Mouse (Mus musculus) CH12.LX (cell line): ENCODE measurements around the gene Gm20388. TPM values are rescaled to one million over a fixed set of nuclear protein-coding genes. Genes with fewer than 3 reads are reported as not detected.

Experiments used
- DNase-seq: peaks from one replicate; pipeline ENCODE4 v3.0.0-alpha.2; 2013; ENCODE audit errors: extremely low read depth
- H3K27ac ChIP-seq: 2 replicates; pipeline ENCODE4 v1.5.1; 2012; ENCODE audit warnings: low read depth, mild to moderate bottlenecking, control low read depth, moderate library complexity; ENCODE audit not compliant: insufficient read depth
- H3K27me3 ChIP-seq: replicated peaks from 2 replicates; pipeline ENCODE3; 2012; ENCODE audit warnings: inconsistent platforms
- H3K36me3 ChIP-seq, 2 experiments: replicated peaks in 1 of 2; 2 replicates each; pipeline versions ENCODE3 to v1.6.1; 2012; ENCODE audit warnings: inconsistent platforms in 1 of 2, low read length in 1 of 2, mild to moderate bottlenecking in 1 of 2, mixed read lengths in 1 of 2, moderate library complexity in 1 of 2; ENCODE audit not compliant: control insufficient read depth in 1 of 2, insufficient read depth in 1 of 2
- H3K4me1 ChIP-seq, 2 experiments: 2 replicates each; pipeline ENCODE4 v1.6.1; 2012; ENCODE audit warnings: inconsistent platforms in 1 of 2, moderate library complexity in 1 of 2; ENCODE audit not compliant: insufficient read depth in 2 of 2, control insufficient read depth in 1 of 2
- H3K4me2 ChIP-seq: 2 replicates; pipeline ENCODE4 v1.6.1; 2012; ENCODE audit warnings: low read depth, mild to moderate bottlenecking, control low read depth; ENCODE audit not compliant: poor library complexity, insufficient read depth, severe bottlenecking
- H3K4me3 ChIP-seq, 3 experiments: fragments of 150-350 bp in 1 of 3; sonication (generic) in 1 of 3; replicated peaks in 1 of 3; 2 replicates each; pipeline versions ENCODE3 to v1.5.1; 2011 to 2012; ENCODE audit warnings: low read depth in 2 of 3, low read length in 2 of 3, mild to moderate bottlenecking in 2 of 3, moderate library complexity in 2 of 3, control low read depth in 1 of 3, improper control_type of control experiment in 1 of 3, inconsistent platforms in 1 of 3, mixed read lengths in 1 of 3; ENCODE audit not compliant: poor library complexity in 1 of 3
- H3K79me2 ChIP-seq: replicated peaks from 2 replicates; pipeline ENCODE4 v1.6.1; 2012; ENCODE audit warnings: mild to moderate bottlenecking, moderate library complexity; ENCODE audit not compliant: control insufficient read depth, poor library complexity, insufficient read depth, severe bottlenecking; ENCODE audit errors: extremely low read depth
- H3K9ac ChIP-seq: 2 replicates; pipeline ENCODE4 v1.6.1; 2012; ENCODE audit warnings: low read depth, mild to moderate bottlenecking, control low read depth, moderate library complexity; ENCODE audit not compliant: insufficient read depth
- H3K9me3 ChIP-seq: replicated peaks from 2 replicates; pipeline ENCODE3; 2012; ENCODE audit warnings: low read length, inconsistent platforms, mixed read lengths
- BHLHE40 ChIP-seq: IDR thresholded peaks from 2 replicates; pipeline ENCODE4 v1.6.1; 2011; ENCODE audit warnings: mild to moderate bottlenecking, low read depth, low read length, improper control_type of control experiment
- CHD1 ChIP-seq: IDR thresholded peaks from 2 replicates; pipeline ENCODE4 v1.6.1; 2012; ENCODE audit warnings: low read depth, low read length, improper control_type of control experiment, inconsistent platforms
- CHD2 ChIP-seq: IDR thresholded peaks from 2 replicates; pipeline ENCODE4 v1.6.1; 2011; ENCODE audit warnings: low read length, improper control_type of control experiment
- CTCF ChIP-seq, 2 experiments: IDR thresholded peaks in 1 of 2; conservative IDR thresholded peaks in 1 of 2; 2 replicates each; pipeline ENCODE4 v1.5.1; 2011 to 2012; ENCODE audit warnings: low read depth in 2 of 2, low read length in 2 of 2, improper control_type of control experiment in 1 of 2, inconsistent platforms in 1 of 2, mild to moderate bottlenecking in 1 of 2, moderate library complexity in 1 of 2
- EP300 ChIP-seq: IDR thresholded peaks from 2 replicates; pipeline ENCODE4 v1.6.1; 2011; ENCODE audit warnings: low read length, improper control_type of control experiment
- GABPA ChIP-seq: IDR thresholded peaks from 2 replicates; pipeline ENCODE4 v1.6.1; 2012; ENCODE audit warnings: low read depth, low read length, improper control_type of control experiment, inconsistent platforms; ENCODE audit not compliant: insufficient replicate concordance
- HCFC1 ChIP-seq: IDR thresholded peaks from 2 replicates; pipeline ENCODE4 v1.6.1; 2012; ENCODE audit warnings: low read depth, mild to moderate bottlenecking, inconsistent platforms, low read length, improper control_type of control experiment
- JUN ChIP-seq: IDR thresholded peaks from 2 replicates; pipeline ENCODE4 v1.6.1; 2011; ENCODE audit warnings: low read depth, mild to moderate bottlenecking, low read length, improper control_type of control experiment, moderate library complexity; ENCODE audit not compliant: insufficient read depth
- JUND ChIP-seq: conservative IDR thresholded peaks from 2 replicates; pipeline ENCODE4 v1.6.1; 2011; ENCODE audit warnings: low read depth, low read length, improper control_type of control experiment
- KAT2A ChIP-seq: IDR thresholded peaks from 2 replicates; pipeline ENCODE4 v1.6.1; 2012; ENCODE audit warnings: low read length, improper control_type of control experiment, inconsistent platforms; ENCODE audit not compliant: insufficient replicate concordance
- MAFK ChIP-seq: IDR thresholded peaks from 2 replicates; pipeline ENCODE4 v1.6.1; 2011; ENCODE audit warnings: low read length, improper control_type of control experiment; ENCODE audit not compliant: insufficient replicate concordance
- MAX ChIP-seq: IDR thresholded peaks from 2 replicates; pipeline ENCODE4 v1.6.1; 2011; ENCODE audit warnings: low read length, improper control_type of control experiment
- MEF2A ChIP-seq: IDR thresholded peaks from 2 replicates; pipeline ENCODE4 v1.6.1; 2014; ENCODE audit warnings: low read depth, mild to moderate bottlenecking, inconsistent platforms, low read length, improper control_type of control experiment, borderline replicate concordance
- MXI1 ChIP-seq: IDR thresholded peaks from 2 replicates; pipeline ENCODE4 v1.6.1; 2011; ENCODE audit warnings: mild to moderate bottlenecking, low read depth, low read length, improper control_type of control experiment
- MYC ChIP-seq: IDR thresholded peaks from 2 replicates; pipeline ENCODE4 v1.6.1; 2011; ENCODE audit warnings: low read depth, mild to moderate bottlenecking, improper control_type of control experiment, low read length
- NELFE ChIP-seq: IDR thresholded peaks from 2 replicates; pipeline ENCODE4 v1.6.1; 2011; ENCODE audit warnings: low read depth, low read length, improper control_type of control experiment
- NRF1 ChIP-seq: IDR thresholded peaks from 2 replicates; pipeline ENCODE4 v1.6.1; 2014; ENCODE audit warnings: low read depth, mild to moderate bottlenecking, inconsistent platforms, low read length, improper control_type of control experiment, moderate library complexity
- RAD21 ChIP-seq: IDR thresholded peaks from 2 replicates; pipeline ENCODE4 v1.6.1; 2011; ENCODE audit warnings: low read depth, mild to moderate bottlenecking, low read length, improper control_type of control experiment, moderate library complexity
- RCOR1 ChIP-seq: conservative IDR thresholded peaks from 2 replicates; pipeline ENCODE4 v1.6.1; 2012; ENCODE audit warnings: low read depth, mild to moderate bottlenecking, inconsistent platforms, low read length, improper control_type of control experiment
- SIN3A ChIP-seq: IDR thresholded peaks from 2 replicates; pipeline ENCODE4 v1.6.1; 2012; ENCODE audit warnings: low read length, improper control_type of control experiment, inconsistent platforms
- SMC3 ChIP-seq: IDR thresholded peaks from 2 replicates; pipeline ENCODE4 v1.6.1; 2011; ENCODE audit warnings: low read depth, low read length, improper control_type of control experiment
- TBP ChIP-seq: conservative IDR thresholded peaks from 2 replicates; pipeline ENCODE4 v1.6.1; 2011; ENCODE audit warnings: low read depth, low read length, improper control_type of control experiment
- TCF12 ChIP-seq: IDR thresholded peaks from 2 replicates; pipeline ENCODE4 v1.6.1; 2014; ENCODE audit warnings: low read depth, mild to moderate bottlenecking, inconsistent platforms, low read length, improper control_type of control experiment
- USF1 ChIP-seq: IDR thresholded peaks from 2 replicates; pipeline ENCODE4 v1.6.1; 2014; ENCODE audit warnings: low read depth, mild to moderate bottlenecking, inconsistent platforms, low read length, improper control_type of control experiment
- USF2 ChIP-seq: conservative IDR thresholded peaks from 2 replicates; pipeline ENCODE4 v1.6.1; 2011; ENCODE audit warnings: low read depth, low read length, improper control_type of control experiment
- ZKSCAN1 ChIP-seq: IDR thresholded peaks from 2 replicates; pipeline ENCODE4 v1.6.1; 2012; ENCODE audit warnings: low read depth, inconsistent platforms, low read length, improper control_type of control experiment, borderline replicate concordance
- ZMIZ1 ChIP-seq: IDR thresholded peaks from 2 replicates; pipeline ENCODE4 v1.6.1; 2012; ENCODE audit warnings: low read depth, mild to moderate bottlenecking, inconsistent platforms, low read length, improper control_type of control experiment
- dilution Hi-C: fragments of 300-500 bp; cut with MboI; formaldehyde crosslinking; loops from 2 replicates; pipeline ENCODE4 v1.14.3; 2020; ENCODE audit warnings: low sequenced_read_pairs; ENCODE audit not compliant: extremely low pct_unique_long_range_greater_than_20kb, extremely low pct_ligation_motif_present
- in situ Hi-C: fragments of 300-500 bp; cut with MboI; formaldehyde crosslinking; loops from 3 replicates; pipeline ENCODE4 v1.14.3; 2019; ENCODE audit warnings: low sequenced_read_pairs, low pct_ligation_motif_present, low pct_unique_long_range_greater_than_20kb, mixed read lengths
- polyA plus RNA-seq: library from polyadenylated mRNA; unstranded; fragments of >175 nt; gene quantifications from 2 replicates; pipeline ENCODE4 v1.2.1, GENCODE M21; 2012; ENCODE audit warnings: low read depth; ENCODE audit not compliant: insufficient read length
- total RNA-seq, 2 experiments: library from RNA; depleted of rRNA; stranded (reverse); fragments of 300-350 nt in 1 of 2; fragments of >200 nt in 1 of 2; gene quantifications; 2 replicates each; pipeline ENCODE4 v1.2.3; 2012 to 2014

The Gm20388 gene
- total and polyA plus RNA-seq, 3 experiments: 14.8 to 26.3 (median 22.2) TPM

- H3K36me3 ChIP-seq: no peaks in the 10 kb centered on the region
- no peaks in the 10 kb centered on the region for H3K4me1 ChIP-seq
- H3K27ac ChIP-seq: no peak overlapping the region
- H3K9ac ChIP-seq: no peak overlapping the region
- no peak overlapping the region for H3K4me2 ChIP-seq
- H3K9me3 ChIP-seq: peaks cover 2% of the 10 kb centered on the region
- peaks cover 81% of the 10 kb centered on the region for H3K27me3 ChIP-seq
- dilution Hi-C loops (no loop called here), in situ Hi-C loops (no loop called here)
- TF ChIP-seq TCF12 (no peak), JUND (no peak), CTCF (conservative IDR thresholded peaks at IDR 0.05 in 1 of 2, IDR thresholded peaks at IDR 0.05 in 1 of 2; ENCODE audit: low read depth in 2 of 2, low read length in 2 of 2) (no peak), JUN (no peak), MEF2A (no peak), MAFK (no peak), USF2 (no peak), GABPA (no peak), USF1 (no peak), CHD1 (no peak), NELFE (no peak), ZMIZ1 (no peak), RCOR1 (no peak), MXI1 (no peak), MYC (no peak), EP300 (no peak), BHLHE40 (no peak), HCFC1 (no peak), SMC3 (no peak)
- no peak overlapping the region for H3K4me3 ChIP-seq
- DNase-seq: no peak
- no peaks in the 10 kb centered on the region for H3K79me2 ChIP-seq
These were observed 1055.9 kb downstream of the Gm20388 start for GRCm38 (mm10) chr8:120966557-120966956.

DNA sequence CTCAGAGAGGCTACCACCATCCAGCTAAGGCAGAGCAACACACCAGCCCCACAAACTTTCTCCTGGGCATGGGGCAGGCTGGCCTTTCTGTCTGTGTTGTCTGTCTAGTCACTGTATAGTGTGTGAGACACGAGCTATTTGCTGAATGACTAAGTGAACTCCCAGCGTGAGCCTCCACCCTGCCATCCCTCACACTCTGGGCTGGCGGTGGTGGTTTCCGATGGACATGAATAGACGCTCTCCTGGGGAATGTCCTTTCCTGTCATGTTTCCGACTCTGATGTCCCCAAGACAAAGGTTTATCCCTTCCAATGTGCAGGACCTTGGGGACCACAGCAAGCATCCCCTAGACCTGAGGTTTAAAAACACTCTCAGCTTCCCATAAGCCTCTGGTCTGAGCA lies 1057.7 kb downstream of the Gm20388 start:
- Histone ChIP-seq H3K4me3 (no peak overlapping the region), H3K27me3 (peaks cover 79% of the 10 kb centered on the region), H3K9ac (no peak overlapping the region), H3K79me2 (no peaks in the 10 kb centered on the region), H3K9me3 (peaks cover 2% of the 10 kb centered on the region), H3K27ac (no peak overlapping the region), H3K4me1 (no peaks in the 10 kb centered on the region), H3K4me2 (no peak overlapping the region), H3K36me3 (no peaks in the 10 kb centered on the region)
- in situ Hi-C loops: no loop called here
- TF ChIP-seq MYC: no peak
- TF ChIP-seq NELFE: no peak
- TF ChIP-seq MAFK: no peak
- no peak for TF ChIP-seq NRF1
- no peak for TF ChIP-seq CHD2
- no peak for TF ChIP-seq SIN3A
- TF ChIP-seq MEF2A: no peak
- TF ChIP-seq TBP: no peak
- TF ChIP-seq CTCF (conservative IDR thresholded peaks at IDR 0.05 in 1 of 2, IDR thresholded peaks at IDR 0.05 in 1 of 2; ENCODE audit: low read depth in 2 of 2, low read length in 2 of 2): no peak
- TF ChIP-seq MAX: no peak
- no peak for TF ChIP-seq USF1
- no peak for TF ChIP-seq RAD21
- no peak for TF ChIP-seq ZKSCAN1
- TF ChIP-seq JUN: no peak
- TF ChIP-seq KAT2A: no peak
- no peak for DNase-seq
- dilution Hi-C loops: no loop called here
